Mouse (Mus musculus) hindbrain, postnatal 0 days (tissue): ENCODE data around the gene Sh3bp4. TPM values are rescaled to one million over a fixed set of nuclear protein-coding genes. Genes with fewer than 3 reads are reported as not detected.
A peak's percentile ranks its signal among the peaks of the same experiment; 100 is the strongest.

ENCODE experiments used
- ATAC-seq: fragments of 200-750 bp; cut with Nextera tagmentation; 2 replicates; pipeline ENCODE4 v1.8.0; 2017; ENCODE audit warnings: mild to moderate bottlenecking, moderate TSS enrichment, moderate library complexity
- DNase-seq: peaks from one replicate; pipeline ENCODE4 v3.0.0-alpha.2; 2015; ENCODE audit warnings: low spot score
- H3K27ac ChIP-seq: fragments of 300-500 bp; sonication (generic); 2 replicates; pipeline ENCODE4 v1.5.1; 2014; ENCODE audit warnings: mild to moderate bottlenecking
- H3K27me3 ChIP-seq: fragments of 300-500 bp; sonication (generic); 2 replicates; pipeline ENCODE4 v1.6.1; 2014; ENCODE audit warnings: low read length, mixed read lengths; ENCODE audit not compliant: insufficient read depth
- H3K36me3 ChIP-seq: fragments of 300-500 bp; sonication (generic); 2 replicates; pipeline ENCODE4 v1.6.1; 2014; ENCODE audit warnings: low read length, mixed read lengths; ENCODE audit not compliant: insufficient read depth
- H3K4me1 ChIP-seq: fragments of 300-500 bp; sonication (generic); 2 replicates; pipeline ENCODE4 v1.6.1; 2014; ENCODE audit warnings: antibody characterized with exemption, low read length, mixed read lengths; ENCODE audit not compliant: insufficient read depth
- H3K4me2 ChIP-seq: fragments of 300-500 bp; sonication (generic); 2 replicates; pipeline ENCODE4 v1.6.1; 2014; ENCODE audit warnings: low read depth, mild to moderate bottlenecking, low read length, moderate library complexity, mixed read lengths
- H3K4me3 ChIP-seq: fragments of 300-500 bp; sonication (generic); 2 replicates; pipeline ENCODE4 v1.5.1; 2014; ENCODE audit warnings: low read length
- H3K9ac ChIP-seq: fragments of 300-500 bp; sonication (generic); replicated peaks from 2 replicates; pipeline ENCODE4 v1.6.1; 2014; ENCODE audit warnings: mild to moderate bottlenecking, low read length, moderate library complexity, mixed read lengths
- H3K9me3 ChIP-seq: fragments of 300-500 bp; sonication (generic); 2 replicates; pipeline ENCODE4 v1.6.1; 2016; ENCODE audit warnings: low read length, mixed read lengths
- CTCF ChIP-seq: IDR thresholded peaks from 2 replicates; pipeline ENCODE4 v1.5.1; 2016; ENCODE audit warnings: antibody characterized with exemption, control low read depth, low read depth
- WGBS: fragments of 180-500 bp; shearing (Covaris S2); extraction: QIAGEN DNeasy Blood & Tissue Kit; methylation state at CpG from one replicate; pipeline ENCODE4 v1.1.7; 2014; 5-methylcytosine and 5-hydroxymethylcytosine counted together
- polyA plus RNA-seq: library from polyadenylated mRNA; unstranded; fragments of >200 nt; fragmentation: Nextera tagmentation; extraction: Ambion mirVana; gene quantifications from 2 replicates; pipeline ENCODE4 v1.2.1, GENCODE M21; 2015
- total RNA-seq: library from RNA; depleted of rRNA; stranded (reverse); fragments of >200 nt; gene quantifications from 2 replicates; pipeline ENCODE4 v1.2.3, GENCODE M21; 2014

The Sh3bp4 gene
- total and polyA plus RNA-seq, 2 experiments from 2014 or later = 14.6 to 38.8 TPM

GRCm38 (mm10) chr1:89103004-89103263, 32.7 kb downstream of the Sh3bp4 start:
- no peak overlapping the region for H3K4me2 ChIP-seq
- H3K9ac ChIP-seq = no peak overlapping the region
- peaks cover 16% of the 10 kb centered on the region; the same call in 1 of the 2 replicates for H3K4me1 ChIP-seq
- no peak overlapping the region for H3K4me3 ChIP-seq
- H3K36me3 ChIP-seq = no peaks in the 10 kb centered on the region
- ATAC-seq (no peak), DNase-seq (no peak)
- no peaks in the 10 kb centered on the region for H3K27me3 ChIP-seq
- 36% methylated on average over 3 of the region's 3 CpGs for WGBS
- TF ChIP-seq CTCF = no peak
- H3K27ac ChIP-seq = no peak overlapping the region
- H3K9me3 ChIP-seq = no peaks in the 10 kb centered on the region

GRCm38 (mm10) chr1:89103505-89103904, 33.3 kb downstream of the Sh3bp4 start:
- H3K27ac ChIP-seq = no peak overlapping the region
- no peaks in the 10 kb centered on the region for H3K27me3 ChIP-seq
- DNase-seq = no peak
- no peaks in the 10 kb centered on the region for H3K36me3 ChIP-seq
- WGBS = 81% methylated on average over 12 of the region's 12 CpGs
- no peak overlapping the region for H3K9ac ChIP-seq
- H3K4me2 ChIP-seq = no peak overlapping the region
- no peaks in the 10 kb centered on the region for H3K9me3 ChIP-seq
- H3K4me3 ChIP-seq = no peak overlapping the region
- ATAC-seq = no peak
- no peak for TF ChIP-seq CTCF
- peaks cover 16% of the 10 kb centered on the region; the same call in 1 of the 2 replicates for H3K4me1 ChIP-seq

DNA sequence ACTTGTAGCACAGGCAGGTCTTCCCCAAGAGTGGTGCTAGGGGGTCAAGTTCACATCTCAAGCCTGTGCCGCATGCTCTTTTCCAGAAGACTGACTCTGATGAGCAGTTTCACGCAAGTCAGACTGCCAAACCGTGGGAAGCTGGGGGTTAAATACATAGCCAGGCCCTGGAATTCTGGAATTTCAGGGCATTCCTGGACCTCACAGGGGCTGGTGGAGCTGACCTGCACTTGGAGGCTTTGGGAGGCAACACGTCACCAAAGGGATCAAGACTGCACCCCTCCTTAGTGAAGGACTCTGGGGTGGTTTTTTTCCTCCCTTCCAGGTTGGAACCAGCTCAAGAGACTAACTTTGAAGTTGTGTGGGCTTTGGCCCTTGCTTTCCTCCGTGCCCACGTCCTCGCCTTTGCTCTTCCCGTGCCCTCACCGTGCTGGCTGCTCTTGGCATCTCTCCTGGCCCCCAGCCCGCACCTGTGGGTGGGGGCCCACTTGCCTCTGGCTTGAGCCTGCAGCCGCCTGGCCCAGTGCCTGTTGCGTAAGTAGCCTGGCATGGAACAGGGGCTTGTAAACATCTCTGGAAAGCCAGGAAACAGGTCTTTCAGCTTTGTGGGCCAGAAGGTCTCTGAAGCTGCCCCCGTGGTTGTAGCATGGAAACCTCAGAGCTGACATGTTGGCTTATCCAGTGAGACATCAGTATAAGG, 34.0 kb downstream of the Sh3bp4 start:
- Histone ChIP-seq H3K4me1 (peaks cover 16% of the 10 kb centered on the region; the same call in 1 of the 2 replicates), H3K4me3 (no peak overlapping the region), H3K9ac (no peak overlapping the region), H3K27me3 (no peaks in the 10 kb centered on the region), H3K36me3 (no peaks in the 10 kb centered on the region), H3K4me2 (no peak overlapping the region), H3K9me3 (no peaks in the 10 kb centered on the region), H3K27ac (no peak overlapping the region)
- ATAC-seq (no peak), DNase-seq (peak; percentile 28)
- no peak for TF ChIP-seq CTCF
- 52% methylated on average over 13 of the region's 13 CpGs for WGBS

GRCm38 (mm10) chr1:89105891-89106830, 35.9 kb downstream of the Sh3bp4 start:
- no peak for TF ChIP-seq CTCF
- Histone ChIP-seq H3K27me3 (no peaks in the 10 kb centered on the region), H3K9me3 (no peaks in the 10 kb centered on the region), H3K4me3 (no peak overlapping the region), H3K36me3 (no peaks in the 10 kb centered on the region), H3K27ac (no peak overlapping the region), H3K4me2 (no peak overlapping the region), H3K9ac (no peak overlapping the region), H3K4me1 (peaks cover 16% of the 10 kb centered on the region; the same call in 1 of the 2 replicates)
- ATAC-seq (no peak), DNase-seq (no peak)
- 86% methylated on average over 18 of the region's 18 CpGs for WGBS

GRCm38 (mm10) chr1:89107466-89107865, 37.3 kb downstream of the Sh3bp4 start:
- Histone ChIP-seq H3K36me3 (no peaks in the 10 kb centered on the region), H3K27me3 (no peaks in the 10 kb centered on the region), H3K9ac (no peak overlapping the region), H3K4me2 (no peak overlapping the region), H3K9me3 (no peaks in the 10 kb centered on the region), H3K4me1 (peaks cover 16% of the 10 kb centered on the region; the same call in 1 of the 2 replicates), H3K27ac (no peak overlapping the region), H3K4me3 (no peak overlapping the region)
- whole genome bisulfite sequencing = 60% methylated on average over 6 of the region's 6 CpGs
- TF ChIP-seq CTCF = no peak
- ATAC-seq (no peak), DNase-seq (no peak)

- DNase-seq (no peak), ATAC-seq (no peak)
- Histone ChIP-seq H3K27me3 (no peaks in the 10 kb centered on the region), H3K9ac (no peak overlapping the region), H3K4me3 (no peak overlapping the region), H3K9me3 (no peaks in the 10 kb centered on the region), H3K27ac (no peak overlapping the region), H3K4me1 (peaks cover 16% of the 10 kb centered on the region; the same call in 1 of the 2 replicates), H3K36me3 (no peaks in the 10 kb centered on the region), H3K4me2 (no peak overlapping the region)
- no peak for TF ChIP-seq CTCF
- WGBS = 25% methylated on average over 6 of the region's 6 CpGs
Observed at GRCm38 (mm10) chr1:89108340-89108896, 38.2 kb downstream of the Sh3bp4 start.
